Comparison of ENCODE assay signal across 9 mouse cellular contexts in the genomic region with DNA sequence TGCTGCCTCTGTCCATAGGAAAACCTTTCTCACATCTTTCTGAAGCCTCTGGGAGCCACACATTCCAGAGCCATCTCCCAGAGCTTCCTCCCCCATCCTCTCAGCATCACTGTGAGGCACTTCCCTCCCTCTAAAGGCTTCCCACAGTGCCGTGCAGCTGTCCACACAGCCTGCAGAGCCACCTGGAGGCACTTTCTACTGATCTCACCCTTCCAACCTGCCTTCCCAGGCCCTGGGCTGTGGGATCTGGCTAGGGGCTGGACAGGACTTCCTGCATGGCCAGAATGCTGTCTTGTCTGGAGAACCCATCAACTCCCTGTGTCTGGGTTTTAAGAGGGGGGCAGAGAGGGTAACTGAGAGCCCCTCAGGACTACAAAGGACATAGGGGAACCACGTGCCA. TPM values are rescaled to one million over a fixed set of nuclear protein-coding genes. Genes with fewer than 3 reads are reported as not detected.
DNase-seq lines count a peak whose midpoint lies in the region; ATAC-seq and TF ChIP-seq lines count a peak whose summit lies in the region.
"Had no signal": no experiment of that assay in that cellular context is flagged by ENCODE, and none has a peak within 500 bp of the region (broad histone marks: within the 10 kb centered on the region; RNA-seq: fewer than 3 reads in every experiment).

No protein-coding gene starts in this region.

- H3K36me3 ChIP-seq in lung, embryonic 16.5 days (ENCODE audit: control insufficient read depth, insufficient read depth, low read length), result no peaks in the 10 kb centered on the region
- H3K36me3 ChIP-seq in heart, embryonic 12.5 days, result no peaks in the 10 kb centered on the region
- no peaks in the 10 kb centered on the region for H3K36me3 ChIP-seq in midbrain, postnatal 0 days (ENCODE audit: insufficient read depth, low read length)

- peaks cover 35% of the 10 kb centered on the region for H3K4me1 ChIP-seq in lung, embryonic 16.5 days (replicated peaks; ENCODE audit: control insufficient read depth, insufficient read depth, low read length)
- H3K4me1 ChIP-seq in heart, embryonic 12.5 days (replicated peaks), result peaks cover 48% of the 10 kb centered on the region
- H3K4me1 ChIP-seq in midbrain, postnatal 0 days (ENCODE audit: insufficient read depth, low read length), result 0 out of 2 replicates have a peak, but pooled peaks cover 2% of the 10 kb centered on the region

- H3K27me3 ChIP-seq in lung, embryonic 16.5 days (ENCODE audit: control insufficient read depth, insufficient read depth, low read depth, low read length), result no peaks in the 10 kb centered on the region
- no peaks in the 10 kb centered on the region for H3K27me3 ChIP-seq in heart, embryonic 12.5 days (replicated peaks)
- no peaks in the 10 kb centered on the region for H3K27me3 ChIP-seq in midbrain, postnatal 0 days (ENCODE audit: insufficient read depth, low read length)

- H3K4me2 ChIP-seq in lung, embryonic 16.5 days (ENCODE audit: low read depth, low read length), result no peak overlapping the region
- H3K4me2 ChIP-seq in heart, embryonic 12.5 days, result no peak overlapping the region
- H3K4me2 ChIP-seq in midbrain, postnatal 0 days (ENCODE audit: low read depth, low read length, poor library complexity, severe bottlenecking), result no peak overlapping the region

- H3K9ac ChIP-seq in lung, embryonic 16.5 days (ENCODE audit: low read length), result no peak overlapping the region
- no peak overlapping the region for H3K9ac ChIP-seq in heart, embryonic 12.5 days
- no peak overlapping the region for H3K9ac ChIP-seq in midbrain, postnatal 0 days (replicated peaks; ENCODE audit: low read length, poor library complexity, severe bottlenecking)

- H3K4me3 ChIP-seq in lung, embryonic 16.5 days (ENCODE audit: low read length), result no peak overlapping the region
- H3K4me3 ChIP-seq in heart, embryonic 12.5 days, result no peak overlapping the region
- H3K4me3 ChIP-seq in midbrain, postnatal 0 days (ENCODE audit: low read depth, low read length), result no peak overlapping the region

- no peak overlapping the region for H3K27ac ChIP-seq in lung, embryonic 16.5 days (ENCODE audit: low read length)
- no peak overlapping the region for H3K27ac ChIP-seq in heart, embryonic 12.5 days (ENCODE audit: poor library complexity, severe bottlenecking)
- no peak overlapping the region for H3K27ac ChIP-seq in midbrain, postnatal 0 days (ENCODE audit: low read depth, low read length)

- peak; percentile 53 for TF ChIP-seq CTCF in midbrain, postnatal 0 days (IDR thresholded peaks at IDR 0.05)

- peak; percentile 46 for DNase-seq in cerebellum, adult 11-12 months
- no peak for DNase-seq in lung, adult 18-20 months
- peak; percentile 45 for DNase-seq in midbrain, postnatal 0 days (ENCODE audit: low spot score)

- WGBS in lung, embryonic 16.5 days, result 27% methylated on average over 2 of the region's 2 CpGs
- 42% methylated on average over 2 of the region's 2 CpGs for WGBS in heart, embryonic 12.5 days
- 31% methylated on average over 2 of the region's 2 CpGs for WGBS in midbrain, postnatal 0 days

- no peak for ATAC-seq in cerebellum, adult (ENCODE audit: insufficient number of reproducible peaks, low FRiP score, low TSS enrichment)
- ATAC-seq in lung, embryonic 16.5 days (ENCODE audit: low read depth), result peak; percentile 42; the same call in 1 of the 2 replicates
- 0 out of 2 replicates have a peak, but pooled peaks have one; percentile 18 for ATAC-seq in heart, embryonic 12.5 days (ENCODE audit: insufficient number of reproducible peaks, low FRiP score)
- no peak for ATAC-seq in midbrain, postnatal 0 days (ENCODE audit: low FRiP score)
- ATAC-seq in inflammation-experienced regulatory T-cells, adult 6 months, result no peak
- no peak for ATAC-seq in erythroblast, adult 5-6 weeks (replicated peaks; ENCODE audit: low FRiP score, poor library complexity, severe bottlenecking)

- no peaks in the 10 kb centered on the region for H3K9me3 ChIP-seq in lung, embryonic 16.5 days (ENCODE audit: control insufficient read depth, low read length)
- no peaks in the 10 kb centered on the region for H3K9me3 ChIP-seq in heart, embryonic 12.5 days (replicated peaks)
- H3K9me3 ChIP-seq in midbrain, postnatal 0 days (ENCODE audit: low read length), result no peaks in the 10 kb centered on the region

RNA-seq across cellular contexts. Expression of a gene that starts 31.0 kb away (rescaled TPM):
- polyA plus RNA-seq in lung, embryonic 16.5 days (2015; fragmentation: Nextera tagmentation; extraction: Ambion mirVana), result 20.5 and 22.0 TPM in 2 replicates
- 20.4 TPM in 2 replicates for polyA plus RNA-seq in heart, embryonic 12.5 days (2016; fragmentation: Nextera tagmentation; extraction: Ambion mirVana)
- total RNA-seq in midbrain, postnatal 0 days (2014; rRNA removed), result 48.9 and 65.8 TPM in 2 replicates
- polyA plus RNA-seq in midbrain, postnatal 0 days (2015; fragmentation: Nextera tagmentation; extraction: Ambion mirVana), result 6.8 and 7.6 TPM in 2 replicates
- polyA plus RNA-seq in inflammation-experienced regulatory T-cells, adult 6 months (2017; shearing (Covaris generic)), result 10 to 100 TPM; 24.9 to 41.2 (median 27.0) TPM
- total RNA-seq in erythroblast, adult 5-6 weeks (2015; ENCODE audit: low replicate concordance), result 7.3 and 10.0 TPM in 2 replicates
- 3.3 and 4.6 TPM in 2 replicates for total RNA-seq in erythroblast, adult 5-6 weeks (2017; ENCODE audit: low replicate concordance)

RNA-seq across cellular contexts. Expression of a gene that starts 32.3 kb away (rescaled TPM):
- 371 and 375 TPM in 2 replicates for polyA plus RNA-seq in lung, embryonic 16.5 days (2015; fragmentation: Nextera tagmentation; extraction: Ambion mirVana)
- 139 and 146 TPM in 2 replicates for polyA plus RNA-seq in heart, embryonic 12.5 days (2016; fragmentation: Nextera tagmentation; extraction: Ambion mirVana)
- total RNA-seq in midbrain, postnatal 0 days (2014; rRNA removed), result 69.9 and 83.0 TPM in 2 replicates
- 63.2 and 70.9 TPM in 2 replicates for polyA plus RNA-seq in midbrain, postnatal 0 days (2015; fragmentation: Nextera tagmentation; extraction: Ambion mirVana)
- 1 to 10 TPM in 2 of 3 experiments, not detected in 1; 1.7 to 2.3 TPM for polyA plus RNA-seq in inflammation-experienced regulatory T-cells, adult 6 months (2017; shearing (Covaris generic))
- 7.5 TPM in 1 of 2 replicates, not detected in the other for total RNA-seq in erythroblast, adult 5-6 weeks (2015; ENCODE audit: low replicate concordance)
- total RNA-seq in erythroblast, adult 5-6 weeks (2017; ENCODE audit: low replicate concordance), result 4.9 and 8.2 TPM in 2 replicates

RNA-seq across cellular contexts. Expression of a gene that starts 39.0 kb away (rescaled TPM):
- polyA plus RNA-seq in lung, embryonic 16.5 days (2015; fragmentation: Nextera tagmentation; extraction: Ambion mirVana), result not detected in 2 replicates
- 0.28 TPM in 1 of 2 replicates, not detected in the other for polyA plus RNA-seq in heart, embryonic 12.5 days (2016; fragmentation: Nextera tagmentation; extraction: Ambion mirVana)
- not detected in 2 replicates for total RNA-seq in midbrain, postnatal 0 days (2014; rRNA removed)
- polyA plus RNA-seq in midbrain, postnatal 0 days (2015; fragmentation: Nextera tagmentation; extraction: Ambion mirVana), result 0.25 TPM in 1 of 2 replicates, not detected in the other
- not detected for polyA plus RNA-seq in inflammation-experienced regulatory T-cells, adult 6 months (2017; shearing (Covaris generic))
- total RNA-seq in erythroblast, adult 5-6 weeks (2015; ENCODE audit: low replicate concordance), result not detected in 2 replicates
- not detected in 2 replicates for total RNA-seq in erythroblast, adult 5-6 weeks (2017; ENCODE audit: low replicate concordance)
- total RNA-seq: layer of hippocampus, adult 18-20 months had no signal

RNA-seq across cellular contexts. Expression of a gene that starts 56.7 kb away (rescaled TPM):
- 43.0 and 44.8 TPM in 2 replicates for polyA plus RNA-seq in lung, embryonic 16.5 days (2015; fragmentation: Nextera tagmentation; extraction: Ambion mirVana)
- polyA plus RNA-seq in heart, embryonic 12.5 days (2016; fragmentation: Nextera tagmentation; extraction: Ambion mirVana), result 18.4 and 23.2 TPM in 2 replicates
- 6.4 and 8.4 TPM in 2 replicates for total RNA-seq in midbrain, postnatal 0 days (2014; rRNA removed)
- polyA plus RNA-seq in midbrain, postnatal 0 days (2015; fragmentation: Nextera tagmentation; extraction: Ambion mirVana), result 5.0 and 6.3 TPM in 2 replicates
- polyA plus RNA-seq in inflammation-experienced regulatory T-cells, adult 6 months (2017; shearing (Covaris generic)), result 1 to 10 TPM; 6.6 to 9.1 (median 7.4) TPM
- total RNA-seq in erythroblast, adult 5-6 weeks (2015; ENCODE audit: low replicate concordance), result 17.1 and 32.7 TPM in 2 replicates
- total RNA-seq in erythroblast, adult 5-6 weeks (2017; ENCODE audit: low replicate concordance), result 23.0 and 24.4 TPM in 2 replicates

Comparison
In these comparisons a context has a peak if more than half of its experiments do, and no peak if none do; other contexts are left out.
1. DNase-seq: peak in cerebellum, adult 11-12 months (single experiment) and midbrain, postnatal 0 days (single experiment); none in lung, adult 18-20 months (0 of 2).
2. ATAC-seq: peak in lung, embryonic 16.5 days (single experiment) and heart, embryonic 12.5 days (single experiment); none in cerebellum, adult (single experiment), midbrain, postnatal 0 days (single experiment), inflammation-experienced regulatory T-cells, adult 6 months (single experiment) and erythroblast, adult 5-6 weeks (single experiment).
3. RNA of a gene that starts 32.3 kb away (polyA plus RNA-seq): 371 to 375 TPM in lung, embryonic 16.5 days, 139 to 146 TPM in heart, embryonic 12.5 days and 63.2 to 70.9 TPM in midbrain, postnatal 0 days; 1.7 to 2.3 TPM in inflammation-experienced regulatory T-cells, adult 6 months; every median in the first group is over 10 times any median in the second.